Mouse (Mus musculus): Measurements from ENCODE around the gene Pnpla7. TPM values are rescaled to one million over a fixed set of nuclear protein-coding genes. Genes with fewer than 3 reads are reported as not detected.

Pnpla7 gene
- total RNA-seq (2021) (10 to 100 TPM; 22.4 to 29.7 TPM), polyA plus RNA-seq (2012; rRNA removed) (16.5 and 16.9 TPM in 2 replicates)
- long read RNA-seq, full-length matches to known transcripts = 10 of 42 reads
- long read RNA-seq, partial matches to known transcripts = 5 of 42 reads
- long read RNA-seq, other reads (novel, unspliced or antisense) = 27 of 42 reads

GRCm38 (mm10) chr2:24975704-24976297 is at the start of gene Pnpla7:
Pnpla7 (plus strand) TSS chr2:24976033.
- Histone ChIP-seq H3K36me3 (ENCODE audit: control insufficient read depth, insufficient read depth, low read length) (no peaks in the 10 kb centered on the region; the same call in 1 of the 2 replicates), H3K27me3 (ENCODE audit: control insufficient read depth, insufficient read depth, low read length) (no peaks in the 10 kb centered on the region), H3K27ac (peak within 1 kb of the TSS; percentile 91), H3K79me2 (replicated peaks; ENCODE audit: control insufficient read depth, insufficient read depth, low read length) (no peaks in the 10 kb centered on the region), H3K4me3 (peak within 1 kb of the TSS; percentile 76), H3K4me1 (ENCODE audit: control insufficient read depth, insufficient read depth, low read length) (peaks cover 4% of the 10 kb centered on the region), H3K9ac (ENCODE audit: low read depth, low read length) (peak within 1 kb of the TSS; percentile 75)
- TF ChIP-seq EP300 (IDR thresholded peaks at IDR 0.05; ENCODE audit: insufficient read depth, low read depth, low read length) (0 out of 2 replicates have a peak, but pooled peaks have one; percentile 24), POLR2A (IDR thresholded peaks at IDR 0.05; ENCODE audit: insufficient read depth, low read depth, low read length) (no peak; the same call in none of the 2 replicates)
- intact Hi-C loops (cut with DNase I) = no loop called here
- WGBS = under 1% methylated on average over 16 of the region's 16 CpGs
- peak; percentile 78 to 88 for DNase-seq

- intact Hi-C loops (cut with DNase I) = no loop called here
- Histone ChIP-seq H3K27ac (no peak overlapping the region; the same call in 1 of the 2 replicates), H3K9ac (ENCODE audit: low read depth, low read length) (no peak overlapping the region), H3K4me3 (no peak overlapping the region), H3K27me3 (ENCODE audit: control insufficient read depth, insufficient read depth, low read length) (no peaks in the 10 kb centered on the region), H3K4me1 (ENCODE audit: control insufficient read depth, insufficient read depth, low read length) (peaks cover 8% of the 10 kb centered on the region), H3K79me2 (replicated peaks; ENCODE audit: control insufficient read depth, insufficient read depth, low read length) (no peaks in the 10 kb centered on the region), H3K36me3 (ENCODE audit: control insufficient read depth, insufficient read depth, low read length) (no peaks in the 10 kb centered on the region)
- 79% methylated on average over 9 of the region's 9 CpGs for WGBS
- TF ChIP-seq POLR2A (IDR thresholded peaks at IDR 0.05; ENCODE audit: insufficient read depth, low read depth, low read length) (no peak), EP300 (IDR thresholded peaks at IDR 0.05; ENCODE audit: insufficient read depth, low read depth, low read length) (no peak), CTCF (IDR thresholded peaks at IDR 0.05) (no peak)
- no peak for DNase-seq
Measured at GRCm38 (mm10) chr2:24926345-24926964, 49.4 kb upstream of the Pnpla7 start.

DNA sequence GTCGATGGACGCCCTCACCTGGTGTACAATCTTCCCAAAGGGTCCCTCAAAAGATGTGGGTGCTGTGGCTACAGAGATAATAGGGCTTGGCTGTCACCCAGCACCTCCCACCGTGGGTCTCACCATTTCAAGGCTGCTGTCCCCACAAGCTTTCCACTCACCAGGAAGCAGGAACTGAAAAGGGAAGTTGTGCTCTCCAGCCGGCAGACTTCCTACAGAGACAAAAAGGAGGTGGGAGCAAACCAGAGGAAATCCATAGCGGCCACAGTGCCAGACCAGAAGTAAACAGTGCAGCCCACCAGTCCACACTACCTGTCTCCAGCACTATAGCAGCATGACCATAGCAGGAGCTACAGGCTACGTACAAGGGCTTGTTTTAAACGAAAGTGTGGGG is 48.9 kb upstream of the Pnpla7 start:
- H3K36me3 ChIP-seq (ENCODE audit: control insufficient read depth, insufficient read depth, low read length) = no peaks in the 10 kb centered on the region
- DNase-seq = peak in 1 of 2 experiments; percentile 23
- H3K27ac ChIP-seq = no peak overlapping the region; the same call in 1 of the 2 replicates
- H3K79me2 ChIP-seq (replicated peaks; ENCODE audit: control insufficient read depth, insufficient read depth, low read length) = no peaks in the 10 kb centered on the region
- no peak overlapping the region for H3K9ac ChIP-seq (ENCODE audit: low read depth, low read length)
- H3K4me3 ChIP-seq = no peak overlapping the region
- intact Hi-C loops (cut with DNase I) = no loop called here
- H3K4me1 ChIP-seq (ENCODE audit: control insufficient read depth, insufficient read depth, low read length) = peaks cover 8% of the 10 kb centered on the region
- TF ChIP-seq EP300 (IDR thresholded peaks at IDR 0.05; ENCODE audit: insufficient read depth, low read depth, low read length) (no peak), POLR2A (IDR thresholded peaks at IDR 0.05; ENCODE audit: insufficient read depth, low read depth, low read length) (no peak), CTCF (IDR thresholded peaks at IDR 0.05) (no peak)
- H3K27me3 ChIP-seq (ENCODE audit: control insufficient read depth, insufficient read depth, low read length) = no peaks in the 10 kb centered on the region
- 51% methylated on average over 7 of the region's 7 CpGs for WGBS

GRCm38 (mm10) chr2:24927810-24928479 is 47.9 kb upstream of the Pnpla7 start:
- intact Hi-C loops (cut with DNase I) = no loop called here
- Histone ChIP-seq H3K4me1 (ENCODE audit: control insufficient read depth, insufficient read depth, low read length) (peaks cover 8% of the 10 kb centered on the region), H3K36me3 (ENCODE audit: control insufficient read depth, insufficient read depth, low read length) (no peaks in the 10 kb centered on the region), H3K27me3 (ENCODE audit: control insufficient read depth, insufficient read depth, low read length) (no peaks in the 10 kb centered on the region), H3K9ac (ENCODE audit: low read depth, low read length) (no peak overlapping the region), H3K4me3 (no peak overlapping the region), H3K27ac (0 out of 2 replicates have a peak overlapping the region, but pooled peaks have one; percentile 5), H3K79me2 (replicated peaks; ENCODE audit: control insufficient read depth, insufficient read depth, low read length) (no peaks in the 10 kb centered on the region)
- DNase-seq = no peak
- TF ChIP-seq CTCF (IDR thresholded peaks at IDR 0.05) (no peak), EP300 (IDR thresholded peaks at IDR 0.05; ENCODE audit: insufficient read depth, low read depth, low read length) (no peak), POLR2A (IDR thresholded peaks at IDR 0.05; ENCODE audit: insufficient read depth, low read depth, low read length) (no peak)
- WGBS = 44% methylated on average over 4 of the region's 4 CpGs

DNA sequence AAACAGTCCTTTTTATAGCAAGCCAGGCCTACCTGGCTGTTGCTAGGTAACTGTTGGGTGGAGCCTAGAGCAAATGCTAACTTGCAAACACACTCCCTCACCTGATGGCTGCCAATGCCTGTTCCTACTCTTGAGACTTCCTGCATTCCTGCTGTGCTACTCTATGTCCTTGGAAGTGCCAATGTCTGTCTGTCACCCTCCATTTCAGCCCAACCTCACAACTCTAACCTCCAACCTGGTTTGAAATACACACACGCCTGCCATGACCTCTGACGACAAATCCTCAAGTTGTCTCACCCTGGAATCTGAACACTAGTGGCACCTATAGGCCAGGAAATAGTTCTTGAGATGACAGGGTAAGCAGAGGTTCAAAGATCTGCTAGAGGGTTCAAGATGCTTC is 46.7 kb upstream of the Pnpla7 start:
- no peak for TF ChIP-seq POLR2A (IDR thresholded peaks at IDR 0.05; ENCODE audit: insufficient read depth, low read depth, low read length)
- no peak for TF ChIP-seq CTCF (IDR thresholded peaks at IDR 0.05)
- TF ChIP-seq EP300 (IDR thresholded peaks at IDR 0.05; ENCODE audit: insufficient read depth, low read depth, low read length) = no peak
- intact Hi-C loops (cut with DNase I) = no loop called here
- Histone ChIP-seq H3K27ac (no peak overlapping the region), H3K79me2 (replicated peaks; ENCODE audit: control insufficient read depth, insufficient read depth, low read length) (no peaks in the 10 kb centered on the region), H3K9ac (ENCODE audit: low read depth, low read length) (no peak overlapping the region), H3K36me3 (ENCODE audit: control insufficient read depth, insufficient read depth, low read length) (no peaks in the 10 kb centered on the region), H3K27me3 (ENCODE audit: control insufficient read depth, insufficient read depth, low read length) (no peaks in the 10 kb centered on the region), H3K4me1 (ENCODE audit: control insufficient read depth, insufficient read depth, low read length) (peaks cover 10% of the 10 kb centered on the region), H3K4me3 (no peak overlapping the region)
- WGBS = 72% methylated on average over 2 of the region's 2 CpGs
- DNase-seq = no peak

All from heart, adult 2 months (tissue).